Mouse (Mus musculus) layer of hippocampus, adult 8-10 months (tissue): ENCODE data around the gene Vgll4. TPM values are rescaled to one million over a fixed set of nuclear protein-coding genes. Genes with fewer than 3 reads are reported as not detected.
"Not testable (repeated sequence)": the region's sequence is repeated elsewhere in the genome, so short reads cannot be mapped to it uniquely, and the experiment has no call there.

Experiments used
- DNase-seq, 2 experiments: peaks; one replicate each; pipeline ENCODE4 v3.0.0; 2022; ENCODE audit warnings: low spot score in 2 of 2
- total RNA-seq, 4 experiments: library from RNA; stranded (reverse); gene quantifications; 2 replicates each; pipeline ENCODE4 v1.2.4; 2022

The Vgll4 gene
- total RNA-seq, 4 experiments from 2014 or later: 48.9 to 53.4 (median 49.5) TPM

DNA sequence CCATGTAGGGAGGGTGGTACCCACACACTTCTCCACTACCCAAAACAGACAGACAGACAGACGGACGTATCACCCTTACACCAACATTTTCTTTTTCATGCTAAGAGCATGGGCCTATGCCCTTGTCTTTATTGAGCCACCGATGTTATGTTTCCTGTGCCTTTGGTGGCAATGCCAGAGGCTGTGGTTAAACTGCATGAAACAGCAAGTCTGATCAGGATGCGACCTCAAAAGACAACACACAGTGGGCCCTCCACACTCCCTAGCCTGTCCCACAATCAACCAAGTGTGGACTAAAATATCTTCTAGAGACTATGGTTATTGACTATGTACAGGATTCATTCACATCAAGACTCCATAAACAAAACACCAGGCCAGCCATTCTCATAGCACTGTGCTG, 70.8 kb downstream of the Vgll4 start:
- no peak for DNase-seq

DNA sequence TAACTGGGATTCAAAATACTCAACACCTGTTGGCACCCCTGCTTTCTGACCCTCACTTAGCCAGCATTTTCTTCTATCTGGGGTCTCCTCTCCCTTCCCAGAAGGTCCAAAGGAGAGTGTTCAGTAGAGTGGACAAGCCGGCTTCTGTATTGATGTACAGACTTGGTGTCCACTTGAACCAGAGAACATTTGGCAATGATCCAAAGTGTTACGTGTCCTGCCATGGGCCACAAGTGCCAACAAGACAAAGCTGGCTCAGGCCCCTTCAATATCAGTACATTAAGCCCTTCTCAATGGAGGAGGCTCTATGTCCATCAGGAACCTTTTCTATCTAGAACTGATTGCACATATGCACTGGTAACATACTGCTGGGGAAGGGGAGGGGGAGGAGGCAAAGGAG, 73.5 kb downstream of the Vgll4 start:
- no peak for DNase-seq

DNA sequence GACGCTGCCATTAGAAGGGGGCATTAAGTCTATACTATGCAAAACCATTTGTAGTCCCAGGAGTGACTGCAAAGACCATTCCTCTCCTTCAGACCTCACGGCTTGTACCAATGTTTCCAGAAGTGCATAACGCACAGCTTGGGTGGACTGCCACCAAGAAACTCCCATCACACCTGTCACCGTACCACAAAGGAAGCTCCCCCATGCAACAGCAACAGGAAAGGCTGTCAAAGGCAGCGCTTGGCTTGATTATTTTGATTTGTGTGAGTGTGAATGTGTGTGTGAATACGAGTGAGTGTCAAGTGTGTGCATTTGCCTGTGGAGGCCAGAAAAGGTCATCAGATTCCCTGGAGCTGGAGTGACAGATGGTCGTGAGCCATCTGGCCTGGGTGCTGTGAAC, 74.6 kb downstream of the Vgll4 start:
- DNase-seq: no peak

DNA sequence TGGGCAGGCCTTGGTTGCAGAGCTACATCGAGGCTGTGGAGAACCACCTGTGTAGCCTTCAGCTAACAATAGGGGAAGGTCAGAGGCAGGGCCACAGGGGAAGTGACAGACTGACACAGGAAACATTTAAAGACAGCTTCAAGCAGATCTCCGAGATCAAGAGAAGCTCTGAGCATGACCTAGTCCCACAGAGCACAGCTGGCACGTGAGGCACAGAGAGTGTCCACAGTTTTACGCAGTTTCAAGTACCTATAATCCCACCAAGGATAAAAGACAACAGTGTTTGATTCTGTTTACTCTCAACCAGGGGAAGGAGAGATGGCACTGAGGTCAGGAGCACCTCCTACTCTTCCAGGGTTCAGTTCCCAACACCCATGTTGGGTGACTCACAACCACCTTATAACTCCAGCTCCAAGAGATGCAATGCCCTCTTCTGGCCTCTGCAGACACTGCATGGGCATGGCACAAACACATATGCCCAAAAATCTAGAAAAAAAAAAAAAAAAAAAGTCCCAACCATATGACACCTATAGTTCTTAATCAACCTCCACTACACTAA, 75.2 kb downstream of the Vgll4 start:
- DNase-seq: no peak

DNA sequence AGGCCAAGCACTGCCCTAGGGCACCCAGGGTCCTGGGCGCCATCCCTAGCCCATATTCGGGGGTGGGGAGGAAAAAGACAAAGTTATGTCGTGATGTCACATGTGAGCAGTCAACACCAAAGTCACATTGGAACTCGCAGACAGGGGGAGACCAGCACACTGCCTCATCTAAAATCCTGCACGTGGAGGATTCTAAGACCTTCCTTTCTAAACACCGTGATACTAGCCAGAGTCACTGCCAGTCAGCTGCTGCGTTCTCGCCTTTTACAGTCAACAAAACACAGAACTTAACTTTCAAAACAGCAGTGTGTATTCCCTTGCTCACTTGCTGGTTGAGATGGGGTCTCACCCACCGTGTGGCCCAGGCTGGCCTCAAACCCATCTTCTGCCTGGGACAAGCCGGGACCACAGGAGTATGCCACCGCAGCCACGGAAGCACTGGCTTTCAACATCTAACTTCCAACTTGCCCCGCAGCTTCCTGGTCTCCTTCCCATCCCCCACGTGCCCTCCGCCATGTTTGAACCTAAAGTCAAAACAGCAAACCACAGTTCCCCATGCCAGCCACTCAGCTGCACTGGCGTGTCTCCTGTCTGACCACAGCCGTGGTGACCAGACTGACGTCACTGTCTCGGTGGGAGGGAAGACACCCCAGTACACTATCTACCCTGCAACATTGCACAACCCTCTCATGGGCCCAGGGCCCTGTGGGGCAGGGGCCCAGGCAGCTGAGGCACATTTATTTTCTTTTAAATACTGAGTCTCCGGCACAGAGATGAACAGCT, 76.2 kb downstream of the Vgll4 start:
- DNase-seq: peak in 1 of 2 experiments; percentile 49

DNA sequence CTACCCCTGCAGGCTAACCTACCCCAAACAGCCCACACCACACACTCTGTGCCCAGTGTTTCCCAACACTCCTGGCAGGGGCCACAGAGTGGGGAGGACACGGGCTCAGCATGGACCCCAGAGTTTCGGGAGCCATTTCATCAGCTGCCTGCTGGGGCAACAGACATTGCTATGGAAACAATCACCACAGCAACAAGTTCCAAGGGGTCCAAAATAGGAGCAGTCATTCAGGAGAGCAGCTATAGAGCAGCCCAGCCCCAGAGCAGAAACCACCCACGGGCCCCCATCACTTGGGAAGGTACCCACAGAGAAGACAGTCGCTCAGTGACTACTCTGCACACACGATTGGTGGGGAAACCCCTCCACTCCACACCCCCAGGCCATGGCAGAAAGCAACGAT, 77.4 kb downstream of the Vgll4 start:
- peak; percentile 75 to 83 for DNase-seq

DNA sequence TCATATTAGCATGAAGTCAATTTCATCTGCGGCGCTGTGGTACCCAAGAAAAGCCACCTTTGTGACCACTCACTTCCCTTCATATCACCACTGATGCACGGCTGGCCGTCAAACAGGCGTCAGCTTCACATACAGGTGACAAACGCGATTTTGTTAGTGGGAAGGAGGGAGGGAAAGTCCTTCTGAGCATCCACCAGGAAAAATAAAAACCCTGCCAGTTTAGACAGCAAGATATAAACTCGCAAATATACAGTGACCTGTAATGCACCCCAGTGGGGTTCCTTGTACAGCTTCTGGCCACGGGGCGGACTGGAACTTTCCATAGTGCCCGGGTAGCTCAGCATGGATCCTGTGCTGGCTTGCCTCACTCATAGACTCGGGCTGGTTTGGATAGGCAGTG, 78.0 kb downstream of the Vgll4 start:
- DNase-seq: no peak

DNA sequence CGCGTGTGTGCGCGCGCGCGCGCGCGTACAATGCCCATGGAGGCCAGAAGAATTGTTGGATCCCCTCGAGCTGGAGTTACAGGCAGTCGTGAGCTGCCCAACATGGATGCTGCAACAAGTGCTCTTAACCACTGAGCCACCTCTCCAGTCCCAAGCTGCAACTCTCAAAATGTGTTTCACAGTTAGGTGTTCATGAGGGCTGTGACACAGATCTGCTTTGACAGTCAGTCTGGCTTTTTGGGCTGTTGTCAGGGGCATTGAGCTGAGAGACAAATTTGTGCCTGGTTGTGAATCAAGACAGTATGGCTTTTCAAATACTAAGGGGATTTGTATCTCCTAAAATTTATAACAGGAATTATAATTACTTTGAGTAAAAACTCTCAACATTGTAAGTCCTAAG, 78.5 kb downstream of the Vgll4 start:
- DNase-seq: no peak

DNA sequence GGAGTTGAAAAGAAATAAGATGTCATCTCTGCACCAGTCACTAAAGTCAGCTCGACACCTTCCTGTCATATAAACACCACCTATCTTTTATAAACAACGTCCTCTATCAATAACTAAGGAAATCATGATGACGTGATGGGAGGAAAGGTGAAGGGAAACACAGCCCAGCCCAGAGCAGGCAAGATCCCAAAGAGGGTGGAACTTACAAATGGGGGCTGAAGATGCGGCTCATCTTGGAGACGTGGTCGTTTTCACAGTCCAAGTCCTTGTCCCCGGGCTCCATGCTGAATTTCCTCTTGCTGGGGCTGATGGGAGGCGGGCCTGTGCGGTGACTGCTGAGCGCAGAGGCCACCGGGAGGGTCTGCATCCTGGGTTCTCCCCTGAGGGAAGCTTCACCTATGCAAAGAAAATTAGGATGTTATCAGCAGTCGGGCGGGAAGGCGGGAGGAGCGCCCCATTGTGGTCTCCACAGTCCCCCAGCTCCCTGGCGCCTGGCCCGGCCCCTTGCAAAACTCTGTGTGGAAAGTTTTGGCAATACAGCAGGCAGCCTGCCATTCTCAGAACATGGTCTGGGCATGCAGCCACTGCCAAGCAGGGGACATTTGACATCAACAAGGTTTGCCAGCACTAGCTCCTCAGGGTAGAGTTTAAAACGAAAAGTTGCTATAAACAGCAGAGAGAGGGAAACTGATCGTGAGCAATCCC, 79.2 kb downstream of the Vgll4 start:
- peak; percentile 85 to 87 for DNase-seq

DNA sequence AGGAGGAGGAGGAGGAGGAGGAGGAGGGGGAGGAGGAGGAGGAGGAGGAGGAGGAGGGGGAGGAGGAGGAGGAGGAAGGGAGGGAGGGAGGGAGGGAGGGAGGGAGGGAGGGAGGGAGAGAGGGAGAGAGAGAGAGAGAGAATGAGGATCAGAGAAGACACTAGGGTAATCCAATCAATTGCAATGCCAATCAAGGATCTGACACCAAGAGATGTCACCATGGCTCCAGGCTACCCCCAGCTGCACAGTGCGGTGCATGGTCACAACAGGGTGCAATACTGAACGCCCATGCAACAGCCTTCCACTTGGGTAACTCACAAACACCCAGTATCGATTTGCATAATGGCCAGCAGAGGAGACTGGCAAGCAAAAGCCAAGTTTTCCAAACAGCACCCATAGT, 79.8 kb downstream of the Vgll4 start:
- not testable (repeated sequence) for DNase-seq

DNA sequence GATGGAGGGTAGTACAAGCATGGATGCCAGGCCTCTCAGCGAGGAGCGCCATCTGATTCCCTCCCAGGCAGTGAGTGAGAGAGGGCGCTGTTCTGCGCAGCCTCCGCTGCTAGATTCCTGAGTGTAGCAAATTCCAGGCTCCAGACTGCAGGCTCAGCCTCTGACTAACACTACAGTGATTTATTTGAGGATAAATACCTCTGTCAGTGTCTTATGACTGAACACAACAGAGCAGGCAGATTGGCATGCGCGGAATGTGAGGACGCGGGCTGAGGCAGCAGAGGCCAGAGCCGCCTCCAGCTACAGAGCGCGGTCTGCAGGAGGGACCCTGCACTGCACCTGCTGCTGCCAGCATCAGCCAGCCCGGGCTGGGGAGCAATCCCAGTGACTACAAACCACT, 80.9 kb downstream of the Vgll4 start:
- peak; percentile 74 to 83 for DNase-seq

DNA sequence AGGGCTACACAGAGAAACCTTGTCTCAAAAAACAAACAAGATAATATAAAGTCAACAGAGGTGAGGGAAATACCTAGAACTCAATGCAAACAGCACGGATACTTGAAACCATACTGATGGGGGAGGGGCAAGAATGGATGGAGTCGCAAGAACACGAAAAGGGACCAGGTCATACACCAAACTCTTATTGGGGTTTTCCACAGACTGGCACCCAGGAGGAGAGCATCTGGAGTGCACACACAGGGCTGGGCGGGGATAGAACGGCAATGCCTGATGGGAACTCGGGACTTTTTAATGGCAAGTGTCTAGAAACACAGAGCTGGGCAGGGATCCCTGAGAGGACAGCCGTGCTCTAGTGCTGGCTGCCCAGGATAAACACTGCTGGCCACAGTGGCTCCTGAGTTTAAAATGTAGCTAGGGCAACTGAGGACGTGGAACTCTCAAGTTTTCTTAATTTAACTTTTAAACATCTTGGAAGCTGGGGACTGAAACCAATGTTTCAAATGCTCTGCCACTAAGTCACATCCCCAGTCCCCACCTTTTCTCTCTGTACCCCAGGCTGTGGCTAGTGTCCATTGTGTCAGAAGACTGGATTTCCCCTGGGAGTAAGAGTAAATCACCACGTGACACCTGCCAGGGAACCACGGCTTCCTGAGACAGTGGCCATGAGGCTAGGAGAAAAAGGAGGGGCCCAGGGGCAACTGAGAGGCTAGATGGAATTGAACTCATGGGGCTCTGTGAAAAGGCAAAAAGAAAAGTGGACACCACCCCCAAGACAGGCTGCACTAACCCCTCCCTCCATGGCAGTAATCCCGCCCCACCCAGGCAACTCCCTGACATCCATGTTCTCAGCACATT, 83.1 kb downstream of the Vgll4 start:
- no peak for DNase-seq

DNA sequence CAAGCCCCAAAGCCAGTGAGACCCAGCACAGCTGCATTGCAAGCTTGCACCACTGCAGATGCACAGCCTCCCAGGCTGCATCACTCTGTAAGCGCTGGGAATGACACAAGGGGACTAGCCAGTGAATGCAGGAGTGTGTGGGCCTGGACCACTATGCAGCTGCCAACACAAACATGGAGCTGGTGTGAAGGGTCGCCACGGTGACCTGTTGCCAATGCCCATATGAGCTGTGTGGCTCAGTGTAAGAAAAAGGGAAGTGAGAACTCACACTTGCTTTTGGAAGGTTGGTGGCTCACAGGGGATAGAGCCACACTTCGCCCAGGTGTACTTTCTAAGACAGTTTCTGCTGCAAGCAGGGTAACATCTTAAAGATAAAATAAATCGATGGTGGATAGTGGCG, 83.8 kb downstream of the Vgll4 start:
- DNase-seq: no peak

DNA sequence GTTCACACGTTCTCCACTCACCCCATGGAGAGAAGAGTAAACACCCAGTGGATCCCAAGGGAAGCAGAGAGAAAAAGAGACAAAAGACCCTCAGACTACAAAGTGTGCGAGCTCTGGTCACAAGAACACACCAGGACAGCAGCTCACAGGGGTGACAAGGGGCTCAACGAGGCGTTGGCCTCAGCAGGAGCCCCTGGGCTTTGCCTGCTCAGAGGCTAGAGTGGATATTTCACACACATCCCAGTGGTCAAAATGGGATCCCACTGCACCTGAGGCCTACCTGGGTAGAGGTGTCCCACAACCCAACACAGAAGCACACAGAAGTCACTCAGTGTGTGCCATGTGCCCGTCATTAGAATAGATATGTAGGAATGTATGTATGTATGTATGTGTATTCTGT, 84.7 kb downstream of the Vgll4 start:
- DNase-seq: no peak

DNA sequence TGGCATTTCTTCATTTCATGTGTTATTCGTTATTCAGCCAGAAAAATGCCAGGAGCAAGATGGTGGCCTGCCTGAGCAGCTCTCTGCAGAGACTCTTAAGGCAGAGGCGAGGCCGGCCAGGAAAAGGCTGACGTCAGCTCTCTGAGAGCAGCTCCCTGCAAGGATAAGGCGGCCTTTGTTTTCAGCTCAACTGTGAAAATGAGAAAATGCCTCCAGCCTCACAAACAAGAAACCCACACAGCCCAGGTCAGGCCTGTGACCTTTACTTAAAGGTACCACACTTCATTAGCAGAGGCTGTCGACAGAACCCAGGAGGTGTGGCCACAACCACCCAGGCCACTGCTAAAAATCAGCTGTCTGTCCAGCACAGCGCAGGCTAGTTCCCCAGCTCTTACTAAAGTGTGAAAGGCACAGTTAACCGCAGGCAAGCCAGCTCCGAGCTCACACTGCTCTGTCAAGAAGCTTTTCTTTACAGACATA, 86.5 kb downstream of the Vgll4 start:
- peak; percentile 81 to 87 for DNase-seq

DNA sequence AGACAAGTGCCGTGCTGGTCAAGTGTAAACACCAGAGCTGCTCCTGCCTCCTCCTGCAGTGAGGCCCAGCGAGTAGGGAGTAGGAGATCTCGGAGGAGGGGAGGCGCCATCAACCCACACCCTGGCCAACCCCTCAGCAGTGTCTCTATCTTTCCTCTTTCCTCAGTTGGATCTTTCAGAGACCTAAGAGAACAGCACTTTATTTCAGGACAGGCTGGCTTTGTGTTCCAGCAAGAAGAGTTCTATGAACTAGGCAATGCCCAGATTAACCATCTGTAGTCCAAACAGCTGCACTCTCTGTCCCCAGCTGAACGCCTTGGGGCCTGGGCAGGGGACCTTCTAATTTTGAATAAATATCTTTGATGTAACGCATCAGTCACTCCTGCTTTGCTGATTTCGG, 87.1 kb downstream of the Vgll4 start:
- no peak for DNase-seq

DNA sequence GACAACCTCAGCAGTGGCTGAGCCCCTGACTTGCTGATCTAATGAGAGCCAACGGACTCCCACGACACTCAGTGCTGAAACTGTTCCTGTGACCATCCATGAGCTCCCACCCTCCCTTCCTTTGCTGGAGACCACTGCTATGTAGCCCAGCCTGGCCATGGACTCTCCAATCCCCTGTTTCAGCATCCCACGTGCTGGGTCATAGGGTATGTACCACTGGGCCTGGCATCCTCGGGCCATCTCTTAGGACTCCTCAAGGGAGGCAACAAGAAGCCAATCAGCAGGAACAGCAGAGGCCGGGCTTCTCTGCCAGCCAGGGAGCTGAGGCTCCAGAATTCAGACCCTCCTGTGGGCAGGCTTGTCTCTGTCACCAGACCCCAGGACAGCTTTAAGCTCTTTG, 87.6 kb downstream of the Vgll4 start:
- no peak for DNase-seq

DNA sequence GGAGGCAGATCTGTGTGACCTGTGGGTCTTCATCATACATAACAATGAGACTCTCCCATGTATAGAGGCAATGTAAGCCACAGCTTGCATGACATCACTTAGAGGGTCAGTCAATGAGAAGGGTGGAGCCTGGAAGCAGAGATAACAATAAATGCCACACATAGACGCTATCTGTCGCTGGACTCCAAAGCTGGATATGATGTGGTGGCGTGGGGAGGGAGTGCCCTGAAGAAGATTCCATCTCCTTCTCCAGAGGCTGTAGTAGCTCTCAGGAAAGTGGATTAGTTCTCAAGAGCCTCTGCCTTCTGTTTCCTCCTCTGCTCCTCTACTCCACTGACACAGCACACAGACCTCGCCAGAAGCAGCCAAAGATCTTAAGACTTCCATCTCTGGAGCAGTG, 89.0 kb downstream of the Vgll4 start:
- no peak for DNase-seq

DNA sequence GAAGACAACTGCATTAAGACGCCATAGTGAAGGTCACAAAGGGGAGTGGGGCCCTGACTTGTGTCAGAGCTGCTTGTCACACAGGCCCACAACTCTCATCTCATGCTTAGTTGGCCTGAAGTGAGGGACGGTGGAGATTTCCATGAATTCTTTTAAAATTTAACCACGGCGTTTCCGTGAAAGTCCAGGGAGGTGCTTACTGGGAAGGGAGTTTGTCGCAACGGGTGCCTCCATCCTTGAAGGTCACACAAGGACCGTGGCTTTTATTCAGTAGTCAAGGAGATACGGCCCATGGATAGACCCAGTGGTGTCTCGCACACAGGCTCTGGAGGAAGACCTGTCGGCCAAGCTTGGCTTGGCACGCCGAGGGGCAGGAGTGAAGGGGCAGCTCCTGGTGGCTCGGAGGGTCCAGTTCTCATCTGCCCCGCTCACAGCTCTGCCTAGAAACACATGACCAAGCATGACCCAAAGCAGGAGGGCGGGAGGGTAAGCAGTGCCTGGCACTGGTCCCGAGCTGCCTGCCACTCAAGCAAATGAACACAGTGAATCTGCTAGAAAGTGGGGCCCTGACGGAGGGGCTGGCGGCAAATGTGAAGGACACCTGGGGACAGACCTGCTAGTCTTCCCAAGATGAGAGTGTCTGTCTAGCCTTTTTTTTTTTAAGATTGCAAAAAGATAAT, 90.8 kb downstream of the Vgll4 start:
- DNase-seq: no peak

DNA sequence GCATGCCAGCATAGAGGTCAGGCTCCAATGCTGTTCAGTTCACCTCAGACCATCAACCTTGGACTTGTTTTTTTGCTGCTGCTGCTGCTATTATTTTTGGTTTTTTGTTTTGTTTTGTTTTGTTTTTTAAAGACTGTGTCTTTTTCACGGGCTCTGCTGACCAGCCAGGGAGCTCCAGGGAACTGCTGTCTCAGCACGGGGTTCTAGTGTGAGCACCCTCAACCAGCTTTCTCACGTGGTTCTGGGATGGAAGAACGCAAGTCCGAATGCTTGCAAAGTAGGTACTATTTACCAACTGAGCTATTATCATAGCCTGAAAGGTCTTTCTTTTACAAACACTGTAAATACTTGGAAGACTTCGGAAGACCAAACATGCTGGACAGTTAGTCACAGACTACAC, 93.2 kb downstream of the Vgll4 start:
- no peak for DNase-seq

DNA sequence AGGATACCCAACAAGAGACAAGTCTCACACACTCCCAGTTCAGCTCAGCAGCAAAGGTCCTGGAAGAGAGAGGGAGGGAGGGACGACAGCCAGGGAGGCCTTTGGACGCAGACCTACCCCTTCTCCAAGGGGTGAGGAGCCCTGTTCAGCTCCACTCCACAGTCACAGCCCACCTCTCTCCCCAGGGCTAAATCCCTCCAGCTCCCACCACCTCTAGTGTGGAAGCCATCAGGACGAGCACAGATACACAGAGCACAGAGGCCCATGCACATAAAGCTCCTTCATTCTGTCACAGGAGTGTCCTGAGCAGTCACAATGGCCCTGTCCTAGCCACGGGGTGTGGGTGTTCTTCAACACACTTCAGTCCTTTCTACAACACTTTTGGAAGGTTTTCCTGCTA, 93.8 kb downstream of the Vgll4 start:
- no peak for DNase-seq
